In the genomic region with DNA sequence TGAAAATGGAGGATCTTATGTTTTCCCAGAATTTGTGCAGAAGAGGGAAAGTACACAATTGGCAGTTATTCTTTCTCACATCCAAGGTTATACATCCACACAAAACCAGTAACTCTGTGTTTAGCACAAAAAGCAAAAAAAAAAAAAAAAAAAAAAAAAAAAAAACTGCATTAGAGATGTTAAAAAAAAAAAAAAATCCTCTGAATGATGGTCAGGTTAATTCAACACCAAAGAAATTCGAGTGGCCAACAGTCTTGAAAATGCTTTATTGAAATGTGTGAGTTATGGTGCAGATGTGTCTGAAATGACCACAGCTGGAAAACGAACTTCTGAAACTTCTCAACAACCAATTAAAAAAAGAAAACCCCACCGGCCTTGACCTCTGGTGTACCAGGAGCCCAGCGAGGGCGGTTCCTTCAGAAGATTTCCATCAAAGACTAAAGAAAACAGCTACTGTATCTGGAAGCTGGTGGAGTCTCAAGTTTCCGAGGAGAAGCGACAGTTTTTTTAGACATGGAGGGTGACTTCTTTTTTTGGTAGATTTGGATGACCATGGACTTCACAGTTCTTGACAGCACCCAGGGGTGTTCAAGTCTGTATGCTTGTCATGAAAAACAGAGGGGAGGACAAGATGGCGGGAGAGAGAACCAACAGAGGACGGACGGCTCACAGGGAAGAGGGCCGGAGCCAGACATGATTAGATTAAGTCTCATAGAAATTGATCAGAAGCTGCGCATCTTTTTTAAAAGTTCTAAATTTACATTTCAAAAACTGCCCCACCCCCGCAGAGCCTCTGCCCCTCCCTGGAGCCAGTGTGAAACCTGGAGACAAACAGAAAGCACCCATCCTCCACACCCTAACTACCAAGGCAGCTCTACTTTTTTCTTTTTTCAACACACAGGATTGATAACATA, we compare ENCODE assay signal across 16 mouse cellular contexts. TPM values are rescaled to one million over a fixed set of nuclear protein-coding genes. Genes with fewer than 3 reads are reported as not detected.
"Had no signal": no experiment of that assay in that cellular context is flagged by ENCODE, and none has a peak within 500 bp of the region (broad histone marks: within the 10 kb centered on the region; RNA-seq: fewer than 3 reads in every experiment).

No protein-coding gene starts in this region.

- H3K27me3 ChIP-seq: lung, embryonic 15.5 days; megakaryocyte, embryonic 14.5 days; midbrain, embryonic 13.5 days; midbrain, embryonic 15.5 days; neural tube, embryonic 12.5 days had no signal

- H3K4me1 ChIP-seq: lung, embryonic 15.5 days; midbrain, embryonic 13.5 days; midbrain, embryonic 15.5 days; neural tube, embryonic 12.5 days had no signal

- H3K27ac ChIP-seq: lung, embryonic 15.5 days; macrophage; midbrain, embryonic 13.5 days; midbrain, embryonic 15.5 days; neural tube, embryonic 12.5 days had no signal

- H3K9ac ChIP-seq: liver, postnatal 0 days; lung, embryonic 15.5 days; midbrain, embryonic 13.5 days; midbrain, embryonic 15.5 days; neural tube, embryonic 12.5 days had no signal

- DNase-seq: liver, postnatal 0 days; lung, adult 2 months; lung, postnatal 14 days; lung, postnatal 36 days; right cerebral cortex, postnatal 14 days; thymus, adult 2 months; thymus, postnatal 14 days; thymus, postnatal 36 days had no signal

- H3K4me3 ChIP-seq: lung, embryonic 15.5 days; megakaryocyte, embryonic 14.5 days; midbrain, embryonic 13.5 days; midbrain, embryonic 15.5 days; neural tube, embryonic 12.5 days had no signal

- ATAC-seq: liver, postnatal 0 days; lung, postnatal 0 days; midbrain, embryonic 13.5 days; midbrain, embryonic 15.5 days had no signal

- H3K9me3 ChIP-seq: lung, embryonic 15.5 days; megakaryocyte, embryonic 14.5 days; midbrain, embryonic 13.5 days; midbrain, embryonic 15.5 days; neural tube, embryonic 12.5 days had no signal

RNA-seq across cellular contexts. Expression of a gene that starts 52.1 kb away (rescaled TPM):
- total RNA-seq: monocyte, adult 5-6 weeks had no signal
- polyA plus RNA-seq: macrophage had no signal
